Mouse (Mus musculus): ENCODE results near the gene Ehd1. TPM values are rescaled to one million over a fixed set of nuclear protein-coding genes. Genes with fewer than 3 reads are reported as not detected.

Gene Ehd1
- total RNA-seq, 1 experiment = 162 TPM

GRCm38 (mm10) chr19:6347615-6348014 lies 71.1 kb downstream of the Ehd1 start:
- in situ Hi-C loops (cut with MboI; ENCODE audit: low sequenced_read_pairs in 2 of 2, unreplicated experiment in 2 of 2) = no loop called here

GRCm38 (mm10) chr19:6348717-6349116 lies 72.2 kb downstream of the Ehd1 start:
- Histone ChIP-seq H3K9ac (ENCODE audit: insufficient read depth, low read depth, low read length, poor library complexity, severe bottlenecking) (no peak overlapping the region), H3K36me3 (ENCODE audit: control insufficient read depth, insufficient read depth, low read length, poor library complexity, severe bottlenecking) (peaks cover 16% of the 10 kb centered on the region; the same call in 1 of the 2 replicates), H3K4me3 (ENCODE audit: insufficient read depth in 1 of 2, low read depth in 1 of 2, low read length in 2 of 2, poor library complexity in 1 of 2, severe bottlenecking in 1 of 2) (no peak overlapping the region), H3K27ac (ENCODE audit: insufficient read depth, low read depth, low read length, poor library complexity, severe bottlenecking) (no peak overlapping the region), H3K9me3 (ENCODE audit: control insufficient read depth, insufficient read depth, low read depth, low read length) (no peaks in the 10 kb centered on the region), H3K4me1 (ENCODE audit: control insufficient read depth in 2 of 2, insufficient read depth in 2 of 2, low read length in 2 of 2, poor library complexity in 1 of 2) (peaks cover 0 to 2% of the 10 kb centered on the region in 2 experiments; a peak in 1 of 4 replicates)
- TF ChIP-seq ZNF384 (IDR thresholded peaks at IDR 0.05; ENCODE audit: low read depth, low read length) (no peak), MAFK (IDR thresholded peaks at IDR 0.05; ENCODE audit: insufficient read depth, low read depth, low read length) (no peak), CHD2 (IDR thresholded peaks at IDR 0.05; ENCODE audit: low read depth, low read length) (no peak), HCFC1 (IDR thresholded peaks at IDR 0.05; ENCODE audit: borderline replicate concordance, insufficient read depth, low read length) (no peak), ZC3H11A (IDR thresholded peaks at IDR 0.05; ENCODE audit: borderline replicate concordance, low read depth, low read length) (no peak)
- in situ Hi-C loops (cut with MboI; ENCODE audit: low sequenced_read_pairs in 2 of 2, unreplicated experiment in 2 of 2) = no loop called here
- no peak for DNase-seq (ENCODE audit: low read depth, low spot score)

More at GRCm38 (mm10) chr19:6347615-6348014, 71.1 kb downstream of the Ehd1 start:
- H3K9me3 ChIP-seq (ENCODE audit: control insufficient read depth, insufficient read depth, low read depth, low read length) = no peaks in the 10 kb centered on the region
- H3K4me3 ChIP-seq (ENCODE audit: insufficient read depth in 1 of 2, low read depth in 1 of 2, low read length in 2 of 2, poor library complexity in 1 of 2, severe bottlenecking in 1 of 2) = no peak overlapping the region
- TF ChIP-seq CHD2 (IDR thresholded peaks at IDR 0.05; ENCODE audit: low read depth, low read length) (no peak), ZNF384 (IDR thresholded peaks at IDR 0.05; ENCODE audit: low read depth, low read length) (no peak), ZC3H11A (IDR thresholded peaks at IDR 0.05; ENCODE audit: borderline replicate concordance, low read depth, low read length) (no peak), HCFC1 (IDR thresholded peaks at IDR 0.05; ENCODE audit: borderline replicate concordance, insufficient read depth, low read length) (no peak), MAFK (IDR thresholded peaks at IDR 0.05; ENCODE audit: insufficient read depth, low read depth, low read length) (no peak)
- H3K27ac ChIP-seq (ENCODE audit: insufficient read depth, low read depth, low read length, poor library complexity, severe bottlenecking) = no peak overlapping the region
- no peak overlapping the region for H3K9ac ChIP-seq (ENCODE audit: insufficient read depth, low read depth, low read length, poor library complexity, severe bottlenecking)
- peaks cover 10% of the 10 kb centered on the region; the same call in 1 of the 2 replicates for H3K36me3 ChIP-seq (ENCODE audit: control insufficient read depth, insufficient read depth, low read length, poor library complexity, severe bottlenecking)
- no peak for DNase-seq (ENCODE audit: low read depth, low spot score)
- H3K4me1 ChIP-seq (ENCODE audit: control insufficient read depth in 2 of 2, insufficient read depth in 2 of 2, low read length in 2 of 2, poor library complexity in 1 of 2) = peaks cover 0 to 2% of the 10 kb centered on the region in 2 experiments; a peak in 1 of 4 replicates

GRCm38 (mm10) chr19:6349215-6349983 lies 72.9 kb downstream of the Ehd1 start:
- Histone ChIP-seq H3K27ac (ENCODE audit: insufficient read depth, low read depth, low read length, poor library complexity, severe bottlenecking) (no peak overlapping the region), H3K4me3 (ENCODE audit: insufficient read depth in 1 of 2, low read depth in 1 of 2, low read length in 2 of 2, poor library complexity in 1 of 2, severe bottlenecking in 1 of 2) (no peak overlapping the region), H3K36me3 (ENCODE audit: control insufficient read depth, insufficient read depth, low read length, poor library complexity, severe bottlenecking) (peaks cover 16% of the 10 kb centered on the region; the same call in 1 of the 2 replicates), H3K4me1 (ENCODE audit: control insufficient read depth in 2 of 2, insufficient read depth in 2 of 2, low read length in 2 of 2, poor library complexity in 1 of 2) (peaks cover 0 to 2% of the 10 kb centered on the region in 2 experiments; a peak in 1 of 4 replicates), H3K9ac (ENCODE audit: insufficient read depth, low read depth, low read length, poor library complexity, severe bottlenecking) (no peak overlapping the region), H3K9me3 (ENCODE audit: control insufficient read depth, insufficient read depth, low read depth, low read length) (no peaks in the 10 kb centered on the region)
- TF ChIP-seq CHD2 (IDR thresholded peaks at IDR 0.05; ENCODE audit: low read depth, low read length) (no peak), MAFK (IDR thresholded peaks at IDR 0.05; ENCODE audit: insufficient read depth, low read depth, low read length) (no peak), ZC3H11A (IDR thresholded peaks at IDR 0.05; ENCODE audit: borderline replicate concordance, low read depth, low read length) (no peak), ZNF384 (IDR thresholded peaks at IDR 0.05; ENCODE audit: low read depth, low read length) (no peak), HCFC1 (IDR thresholded peaks at IDR 0.05; ENCODE audit: borderline replicate concordance, insufficient read depth, low read length) (no peak)
- in situ Hi-C loops (cut with MboI; ENCODE audit: low sequenced_read_pairs in 2 of 2, unreplicated experiment in 2 of 2) = no loop called here
- no peak for DNase-seq (ENCODE audit: low read depth, low spot score)

Other genes with a start within 250 kb of the Ehd1 start
- 29.6 and 41.4 TPM in 2 replicates for gene Syvn1, start 230.1 kb upstream of the Ehd1 start, total RNA-seq (2012; rRNA removed)
- gene Mrpl49, start 218.9 kb upstream of the Ehd1 start, total RNA-seq (2012; rRNA removed) = 55.9 and 62.7 TPM in 2 replicates
- gene Fau, start 218.9 kb upstream of the Ehd1 start, total RNA-seq (2012; rRNA removed) = 1,469 and 1,510 TPM in 2 replicates
- 18.2 and 23.2 TPM in 2 replicates for gene Znhit2, start 215.5 kb upstream of the Ehd1 start, total RNA-seq (2012; rRNA removed)
- 14.0 and 23.2 TPM in 2 replicates for gene Tm7sf2, start 208.4 kb upstream of the Ehd1 start, total RNA-seq (2012; rRNA removed)
- 36.9 and 45.3 TPM in 2 replicates for gene Vps51, start 199.5 kb upstream of the Ehd1 start, total RNA-seq (2012; rRNA removed)
- gene Tmem262, start 196.7 kb upstream of the Ehd1 start, total RNA-seq (2012; rRNA removed) = not detected in 2 replicates
- gene Gm28374, start 194.5 kb upstream of the Ehd1 start, total RNA-seq (2012; rRNA removed) = 0.48 and 0.54 TPM in 2 replicates
- 39.4 and 42.4 TPM in 2 replicates for gene Zfpl1, start 191.8 kb upstream of the Ehd1 start, total RNA-seq (2012; rRNA removed)
- gene Cdca5, start 191.7 kb upstream of the Ehd1 start, total RNA-seq (2012; rRNA removed) = 50.7 and 52.1 TPM in 2 replicates
- 3.4 and 5.9 TPM in 2 replicates for gene AC131692.1, start 182.3 kb upstream of the Ehd1 start, total RNA-seq (2012; rRNA removed)
- 0.80 and 3.5 TPM in 2 replicates for gene Naaladl1, start 170.9 kb upstream of the Ehd1 start, total RNA-seq (2012; rRNA removed)
- 25.2 and 28.2 TPM in 2 replicates for gene Sac3d1, start 158.1 kb upstream of the Ehd1 start, total RNA-seq (2012; rRNA removed)
- gene Snx15, start 148.4 kb upstream of the Ehd1 start, total RNA-seq (2012; rRNA removed) = 8.9 and 11.9 TPM in 2 replicates
- 0.18 TPM in 1 of 2 replicates, not detected in the other for gene Batf2, start 135.7 kb upstream of the Ehd1 start, total RNA-seq (2012; rRNA removed)
- 42.2 and 43.8 TPM in 2 replicates for gene Arl2, start 135.2 kb upstream of the Ehd1 start, total RNA-seq (2012; rRNA removed)
- 0.63 and 1.6 TPM in 2 replicates for gene Majin, start 92.3 kb upstream of the Ehd1 start, total RNA-seq (2012; rRNA removed)
- 3.9 and 5.9 TPM in 2 replicates for gene Gpha2, start 50.3 kb upstream of the Ehd1 start, total RNA-seq (2012; rRNA removed)
- gene Ppp2r5b, start 40.9 kb upstream of the Ehd1 start, total RNA-seq (2012; rRNA removed) = 22.8 and 24.8 TPM in 2 replicates
- gene Atg2a, start 35.1 kb upstream of the Ehd1 start, total RNA-seq (2012; rRNA removed) = 31.8 and 45.0 TPM in 2 replicates
- 35.5 and 48.4 TPM in 2 replicates for gene Cdc42bpg, start 29.7 kb downstream of the Ehd1 start, total RNA-seq (2012; rRNA removed)
- 60.4 and 65.6 TPM in 2 replicates for gene Men1, start 58.3 kb downstream of the Ehd1 start, total RNA-seq (2012; rRNA removed)
- gene Map4k2, start 64.4 kb downstream of the Ehd1 start, total RNA-seq (2012; rRNA removed) = 29.4 and 43.6 TPM in 2 replicates
- 150 and 164 TPM in 2 replicates for gene Sf1, start 87.0 kb downstream of the Ehd1 start, total RNA-seq (2012; rRNA removed)
- gene Pygm, start 107.7 kb downstream of the Ehd1 start, total RNA-seq (2012; rRNA removed) = 3.7 and 4.6 TPM in 2 replicates
- 81.7 and 139 TPM in 2 replicates for gene Rasgrp2, start 122.6 kb downstream of the Ehd1 start, total RNA-seq (2012; rRNA removed)
- 9.5 and 17.1 TPM in 2 replicates for gene Nrxn2, start 142.0 kb downstream of the Ehd1 start, total RNA-seq (2012; rRNA removed)